Mouse (Mus musculus) mouse embryonic stem cell (cell line): ENCODE results near the gene Aip.

Experiments used
- in situ Hi-C, 2 experiments: fragments of 300-500 bp; cut with MboI; formaldehyde crosslinking; loops; 1 replicate in 1 of 2; 3 replicates in 1 of 2; pipeline ENCODE4 v1.14.3; 2019 to 2020; ENCODE audit warnings: low sequenced_read_pairs in 2 of 2, low pct_unique_long_range_greater_than_20kb in 1 of 2, mixed read lengths in 1 of 2; ENCODE audit not compliant: unreplicated experiment in 1 of 2

The Aip gene

DNA sequence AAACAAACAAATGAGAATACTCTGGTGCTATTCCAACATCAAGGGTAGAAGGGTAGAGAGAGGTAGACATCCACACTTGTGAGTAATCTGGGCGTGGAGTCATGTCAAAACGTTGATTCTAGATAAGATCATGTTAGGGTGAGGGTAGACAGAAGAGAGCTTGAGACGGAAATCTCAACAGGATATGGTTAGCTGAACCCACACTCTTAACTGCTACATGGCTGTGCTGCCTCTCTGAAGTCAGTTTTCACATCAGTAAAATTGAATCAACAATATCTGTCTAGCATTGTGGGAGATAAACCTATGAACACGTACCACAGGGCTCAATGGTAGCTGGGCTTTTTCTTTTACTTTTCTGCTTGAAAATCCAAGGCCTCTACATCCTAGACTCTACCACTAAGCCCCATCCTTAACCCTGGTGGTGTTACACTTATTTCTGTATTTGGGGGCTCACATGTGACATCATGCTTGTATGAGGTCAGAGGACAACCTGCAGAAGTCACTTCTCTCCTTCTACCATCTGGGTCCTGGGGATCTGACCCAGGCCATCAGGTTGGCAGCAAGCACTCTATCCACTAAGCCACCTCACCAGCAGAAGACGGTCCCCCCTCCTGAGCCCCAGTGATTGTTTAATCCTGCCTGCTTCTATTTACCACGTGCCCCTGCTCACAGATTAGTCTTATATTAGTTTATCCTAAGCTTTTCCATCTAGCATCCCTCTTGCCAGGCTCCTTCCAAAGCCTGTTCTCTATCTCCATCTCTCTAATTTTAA is 5.8 kb downstream of the Aip start:
- in situ Hi-C loops = no loop called here

DNA sequence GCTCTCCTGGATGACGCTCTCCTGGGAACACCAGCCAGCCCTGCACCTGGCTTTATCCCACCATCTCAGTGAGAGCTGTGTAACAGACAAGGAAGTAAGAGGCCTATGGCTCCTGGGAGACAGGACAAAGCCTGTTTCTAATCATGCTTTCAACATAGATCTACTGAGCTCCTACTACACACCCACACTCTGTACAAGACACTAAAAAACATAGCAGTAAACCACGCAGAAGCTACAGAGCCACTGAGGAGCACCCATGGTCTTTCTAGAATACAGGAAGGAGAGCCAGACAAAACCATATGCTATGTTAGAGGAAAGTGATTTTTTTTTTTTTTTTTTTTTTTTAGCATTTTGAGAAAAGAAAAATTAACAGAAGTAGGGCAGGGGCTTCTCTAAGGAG is 7.3 kb downstream of the Aip start:
- in situ Hi-C loops = no loop called here

DNA sequence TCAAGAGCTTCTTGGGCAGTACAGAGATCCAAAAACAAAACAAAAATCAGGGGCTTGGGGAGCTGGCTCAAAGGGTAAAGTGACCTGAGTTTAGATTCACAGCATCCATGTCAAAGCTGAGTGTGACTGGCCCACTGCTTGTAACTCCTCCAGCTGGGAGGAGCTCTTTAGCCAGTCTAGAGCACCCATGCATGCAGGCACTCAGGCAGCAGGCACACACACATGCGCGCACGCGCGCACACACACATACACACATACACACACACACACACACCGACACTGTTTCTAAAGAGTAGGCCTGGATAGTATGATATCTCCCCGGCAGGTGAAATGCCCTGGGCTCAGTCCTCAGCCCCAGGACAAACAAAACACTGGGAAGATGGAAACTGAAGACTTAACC is 8.7 kb downstream of the Aip start:
- in situ Hi-C loops = no loop called here

DNA sequence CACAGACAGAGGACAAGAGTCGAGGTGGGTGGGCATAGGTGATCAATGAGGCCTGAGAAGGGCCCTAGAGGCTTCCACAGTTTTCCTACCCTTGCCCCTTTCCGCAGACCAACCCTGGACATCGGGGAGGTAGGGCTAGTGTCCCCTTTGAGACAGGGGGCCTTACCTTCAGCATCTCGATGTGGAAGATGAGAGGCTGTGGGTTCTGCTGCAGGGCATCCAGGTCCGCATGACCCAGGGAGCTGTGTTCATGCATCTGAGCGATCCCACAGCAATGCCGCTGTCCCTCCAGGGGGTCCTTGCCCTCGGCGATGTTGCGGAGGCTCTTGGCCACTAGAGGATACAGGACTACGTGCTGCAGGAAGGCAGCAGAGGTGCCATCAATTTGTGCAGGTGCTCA is 9.8 kb downstream of the Aip start:
- in situ Hi-C loops = no loop called here

DNA sequence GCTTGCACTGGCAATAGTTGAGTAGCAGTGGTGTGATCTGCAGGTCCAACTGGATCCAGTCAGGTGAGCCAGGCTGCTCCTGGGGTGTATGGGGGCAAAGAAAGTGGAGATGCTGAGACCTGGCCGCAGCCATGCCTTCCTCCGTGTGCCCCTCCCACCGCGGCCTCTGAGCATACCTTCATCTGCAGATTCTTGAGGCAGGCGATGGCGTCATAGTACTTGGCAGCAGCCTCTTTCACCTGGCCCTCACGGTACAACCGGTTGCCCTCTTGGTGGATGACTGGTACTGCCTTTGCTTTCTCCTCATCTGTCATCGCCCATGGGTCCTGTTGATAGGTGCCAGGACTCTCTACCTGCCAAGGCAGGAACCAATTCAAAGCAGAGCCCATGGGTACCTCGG is 10.5 kb downstream of the Aip start:
- in situ Hi-C loops = no loop called here

DNA sequence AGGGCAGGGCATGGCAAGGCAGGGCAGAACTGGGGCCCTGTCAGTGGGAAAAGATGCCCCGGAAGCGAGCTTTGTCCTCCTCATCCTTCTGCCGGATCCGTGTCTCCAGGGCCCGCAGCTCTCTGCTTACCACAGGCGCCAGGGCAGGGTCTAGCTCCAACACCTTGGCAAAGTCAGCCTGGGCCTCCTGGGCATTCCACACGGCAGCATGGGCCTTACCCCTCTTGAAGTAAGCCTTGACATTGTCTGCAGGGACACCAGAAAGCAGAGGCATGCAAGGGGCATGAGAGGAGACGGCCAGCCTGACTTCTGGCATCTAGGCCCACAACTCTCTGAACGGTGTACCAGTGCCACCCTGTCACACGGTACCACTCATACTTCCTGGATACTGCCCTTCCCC is 11.1 kb downstream of the Aip start:
- in situ Hi-C loops = no loop called here

DNA sequence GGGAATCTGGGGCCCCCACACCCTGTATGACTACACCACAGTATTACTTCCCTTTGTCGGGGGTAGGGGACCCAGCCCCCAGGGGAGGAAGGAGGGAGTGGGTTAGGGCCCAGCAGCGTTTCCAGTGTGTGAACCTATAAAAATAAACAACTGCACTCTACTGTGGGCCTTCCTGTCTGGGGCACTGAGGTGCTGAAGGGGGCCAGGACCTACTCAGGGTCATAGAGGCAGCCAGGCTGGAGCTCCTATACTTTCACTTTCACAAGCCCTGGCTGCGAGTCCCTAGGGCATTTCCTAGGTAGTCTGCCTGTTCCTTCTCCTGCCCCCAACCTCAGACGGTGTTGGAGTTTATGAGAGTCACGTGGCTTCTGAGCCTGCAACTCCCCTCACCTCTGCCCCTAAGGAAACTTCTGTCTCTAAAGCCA is 11.8 kb downstream of the Aip start:
- in situ Hi-C loops = no loop called here

DNA sequence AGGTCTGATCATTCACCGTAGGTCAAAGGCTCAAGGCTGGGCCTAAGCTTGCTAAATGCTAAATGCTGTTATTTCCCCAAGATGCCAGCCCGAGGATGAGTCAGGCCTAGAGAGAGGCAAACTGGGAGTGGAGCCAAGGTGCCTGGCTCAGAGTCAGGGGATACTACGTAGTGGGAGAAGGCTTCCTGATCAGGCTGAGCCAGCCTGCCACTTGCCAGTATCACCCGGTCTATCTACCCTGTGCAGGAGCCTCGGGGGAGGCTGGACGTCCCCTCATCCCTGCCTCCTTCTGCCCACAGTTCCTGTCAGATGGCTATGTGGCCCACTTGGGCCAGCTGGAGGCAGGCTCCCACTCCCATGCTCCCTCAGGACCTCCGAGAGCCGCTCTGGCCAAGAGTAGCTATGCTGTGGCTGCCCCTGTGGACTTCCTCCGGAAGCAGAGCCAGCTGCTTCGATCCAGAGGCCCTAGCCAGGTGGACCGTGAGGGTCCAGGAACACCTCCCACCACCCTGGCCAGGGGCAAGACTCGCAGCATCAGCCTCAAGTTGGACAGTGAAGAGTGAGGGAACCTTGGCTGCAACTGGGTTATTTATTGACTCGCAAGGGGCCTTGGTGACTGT is 12.4 kb downstream of the Aip start:
- in situ Hi-C loops = no loop called here

DNA sequence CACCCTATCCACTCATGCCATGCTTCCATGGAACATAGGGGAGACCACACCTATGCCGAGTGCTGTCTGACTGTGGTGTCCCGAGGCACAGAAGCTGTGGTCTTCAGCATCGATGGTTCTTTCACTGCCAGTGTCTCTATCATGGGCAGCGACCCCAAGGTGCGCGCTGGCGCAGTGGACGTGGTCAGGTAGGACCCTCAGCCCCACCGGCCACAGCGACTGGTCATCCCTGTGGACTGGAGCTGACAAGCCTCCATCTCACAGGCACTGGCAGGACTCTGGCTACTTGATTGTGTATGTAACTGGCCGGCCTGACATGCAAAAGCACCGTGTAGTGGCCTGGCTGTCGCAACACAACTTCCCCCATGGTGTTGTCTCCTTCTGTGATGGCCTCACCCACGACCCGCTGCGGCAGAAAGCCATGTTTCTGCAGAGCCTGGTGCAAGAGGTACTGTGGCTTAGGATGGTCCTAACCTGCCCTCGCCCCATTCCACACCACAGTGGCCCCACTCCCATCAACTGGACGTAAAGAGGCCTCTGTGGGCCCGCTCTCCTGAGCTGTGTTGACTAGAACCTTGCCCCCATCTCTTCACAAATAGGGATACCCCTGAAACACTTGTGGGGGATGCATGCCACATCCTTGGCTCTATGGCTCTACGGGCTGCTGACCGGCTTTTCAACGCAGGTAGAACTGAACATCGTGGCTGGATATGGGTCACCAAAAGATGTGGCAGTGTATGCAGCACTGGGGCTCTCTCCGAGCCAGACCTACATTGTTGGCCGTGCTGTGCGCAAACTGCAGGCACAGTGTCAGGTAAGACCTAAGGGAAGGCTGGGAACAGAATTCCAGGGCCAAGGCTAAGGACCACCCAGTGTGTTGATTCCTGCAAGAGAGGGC is 13.3 kb downstream of the Aip start:
- in situ Hi-C loops = no loop called here

DNA sequence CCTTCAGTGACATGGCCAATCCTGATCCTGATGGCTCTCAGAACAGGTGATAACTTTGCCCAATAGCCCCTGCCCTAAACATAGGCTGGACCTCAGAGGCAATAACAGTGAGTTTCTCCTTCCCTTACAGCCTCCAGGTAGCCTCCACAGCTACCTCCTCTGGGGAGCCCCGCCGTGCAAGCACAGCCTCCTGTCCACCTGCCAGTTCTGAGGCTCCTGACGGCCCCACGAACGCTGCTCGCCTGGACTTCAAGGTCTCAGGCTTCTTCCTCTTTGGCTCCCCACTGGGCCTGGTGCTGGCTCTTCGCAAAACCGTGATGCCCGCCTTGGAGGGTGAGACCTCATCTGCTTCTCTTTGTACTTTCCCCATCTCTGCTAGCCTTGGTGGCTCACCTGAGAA is 17.1 kb downstream of the Aip start:
- in situ Hi-C loops = no loop called here

DNA sequence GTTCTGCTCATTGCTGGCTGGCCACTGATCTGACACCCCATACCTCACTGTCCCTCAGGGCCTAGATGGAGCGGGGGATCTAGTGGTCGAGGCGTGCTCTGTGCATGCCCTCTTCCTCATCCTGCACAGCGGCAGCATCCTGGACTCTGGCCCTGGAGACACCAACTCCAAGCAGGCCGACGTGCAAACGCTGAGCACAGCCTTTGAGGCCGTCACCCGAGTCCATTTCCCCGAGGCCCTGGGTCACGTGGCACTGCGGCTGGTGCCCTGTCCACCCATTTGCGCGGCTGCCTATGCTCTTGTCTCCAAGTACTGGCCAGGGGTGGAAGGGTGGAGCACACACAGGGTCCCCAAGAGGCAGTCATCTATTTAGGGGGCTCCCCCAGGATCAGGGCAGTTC is 19.0 kb downstream of the Aip start:
- in situ Hi-C loops = no loop called here

DNA sequence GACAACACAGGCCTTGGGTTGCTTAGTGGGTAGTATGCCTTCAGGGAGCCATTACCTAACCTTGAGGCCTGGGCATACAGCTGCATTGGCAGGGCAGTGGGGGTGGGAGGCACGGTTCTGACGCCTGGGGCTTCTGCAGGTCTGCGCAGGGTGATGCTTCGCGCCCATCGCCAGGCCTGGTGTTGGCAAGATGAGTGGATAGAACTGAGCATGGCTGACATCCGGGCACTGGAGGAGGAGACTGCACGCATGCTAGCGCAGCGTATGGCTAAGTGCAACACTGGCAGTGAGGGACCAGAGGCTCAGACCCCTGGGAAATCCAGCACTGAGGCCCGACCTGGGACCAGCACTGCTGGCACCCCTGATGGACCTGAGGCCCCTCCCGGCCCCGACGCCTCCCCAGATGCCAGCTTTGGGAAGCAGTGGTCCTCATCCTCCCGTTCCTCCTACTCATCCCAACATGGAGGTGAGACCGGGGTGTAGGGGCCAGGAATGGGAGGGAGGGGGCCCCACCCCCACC is 20.9 kb downstream of the Aip start:
- in situ Hi-C loops = no loop called here

DNA sequence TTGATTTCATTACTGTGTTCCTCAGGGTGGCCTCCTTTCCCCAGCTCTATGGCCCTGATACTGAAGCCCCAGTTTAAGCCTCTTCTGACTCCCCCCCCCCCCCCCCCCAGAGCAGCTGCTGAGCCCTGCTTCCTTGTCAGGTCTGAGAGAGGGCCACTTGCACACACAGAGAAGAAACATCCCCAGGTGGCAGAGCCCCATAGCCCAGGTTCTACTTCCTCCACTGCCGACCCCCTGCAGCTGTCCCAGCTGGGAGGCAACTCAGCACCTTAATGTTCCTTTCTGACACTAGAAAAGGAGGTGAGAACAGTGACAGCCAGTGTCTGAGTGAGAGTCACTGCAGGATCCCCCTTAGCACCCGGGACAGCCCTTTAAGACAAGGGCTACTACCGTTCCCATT is 21.9 kb downstream of the Aip start:
- in situ Hi-C loops = no loop called here

DNA sequence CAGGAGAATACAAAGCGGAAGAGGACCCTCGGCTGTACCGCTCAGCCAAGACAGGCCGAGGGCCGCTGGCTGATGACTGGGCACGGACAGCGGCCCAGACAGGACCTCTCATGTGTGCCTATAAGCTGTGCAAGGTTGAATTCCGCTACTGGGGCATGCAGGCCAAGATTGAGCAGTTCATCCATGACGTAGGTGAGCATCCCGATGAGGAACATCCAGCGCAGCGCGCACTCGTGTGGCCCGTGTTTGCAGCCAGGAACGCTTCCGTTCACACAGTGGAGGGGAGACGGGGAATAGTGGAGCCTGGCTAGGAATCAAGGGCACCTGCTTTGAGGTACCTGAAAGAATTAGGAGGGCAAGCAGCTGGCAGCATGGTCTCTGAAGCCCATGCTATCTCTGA is 22.4 kb downstream of the Aip start:
- in situ Hi-C loops = no loop called here

DNA sequence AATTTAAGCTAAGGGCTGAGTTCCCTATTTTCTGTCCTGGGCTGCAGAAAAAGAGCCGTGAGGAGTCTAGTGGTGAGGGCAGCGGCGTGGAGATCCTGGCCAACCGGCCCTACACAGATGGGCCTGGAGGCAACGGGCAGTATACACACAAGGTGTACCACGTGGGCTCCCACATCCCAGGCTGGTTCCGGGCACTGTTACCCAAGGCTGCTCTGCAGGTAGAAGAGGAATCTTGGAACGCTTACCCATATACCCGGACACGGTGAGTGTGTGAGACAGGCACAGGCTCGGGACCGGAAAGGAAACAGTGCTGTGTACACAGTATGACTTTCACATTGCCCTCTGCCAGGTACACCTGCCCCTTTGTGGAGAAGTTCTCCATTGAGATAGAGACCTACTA is 23.0 kb downstream of the Aip start:
- in situ Hi-C loops = no loop called here

DNA sequence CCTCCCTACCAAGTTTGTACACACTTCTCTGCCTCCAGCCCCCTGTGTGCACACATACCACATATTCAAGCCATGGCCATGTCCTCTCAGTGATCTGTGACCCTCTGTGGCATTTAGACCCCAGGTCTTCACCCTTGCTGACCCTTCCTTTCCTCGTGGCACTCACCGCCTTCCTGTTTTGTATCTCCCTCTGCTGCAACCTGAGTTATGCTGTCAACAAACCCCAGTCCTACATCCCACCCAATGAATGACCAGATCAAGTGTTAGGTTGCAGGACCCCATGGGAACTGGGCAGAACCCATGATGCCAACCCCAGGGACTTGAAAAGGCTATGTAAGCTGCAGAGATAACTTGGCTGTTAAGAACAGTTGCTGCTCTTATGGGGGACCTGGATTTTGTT is 23.6 kb downstream of the Aip start:
- in situ Hi-C loops = no loop called here

DNA sequence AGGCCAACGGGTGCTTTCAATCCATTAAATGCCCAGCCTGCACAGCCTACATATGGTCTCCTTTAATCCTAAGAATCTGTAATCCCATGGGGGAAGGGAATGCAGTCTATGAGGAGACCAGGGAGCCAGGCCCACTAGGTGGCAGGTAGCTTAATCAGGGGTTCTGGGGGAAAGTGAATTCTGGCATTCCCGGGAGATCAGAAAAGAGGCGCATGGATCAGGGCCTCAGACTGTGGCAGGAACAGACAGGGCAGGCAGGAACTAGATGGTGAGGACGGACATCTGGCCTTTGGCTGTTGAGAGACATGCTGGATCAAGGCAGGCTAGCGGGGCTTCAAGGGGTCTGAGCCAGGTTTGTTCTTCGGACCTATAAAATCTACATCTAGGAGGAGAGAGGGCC is 24.2 kb downstream of the Aip start:
- in situ Hi-C loops = no loop called here

DNA sequence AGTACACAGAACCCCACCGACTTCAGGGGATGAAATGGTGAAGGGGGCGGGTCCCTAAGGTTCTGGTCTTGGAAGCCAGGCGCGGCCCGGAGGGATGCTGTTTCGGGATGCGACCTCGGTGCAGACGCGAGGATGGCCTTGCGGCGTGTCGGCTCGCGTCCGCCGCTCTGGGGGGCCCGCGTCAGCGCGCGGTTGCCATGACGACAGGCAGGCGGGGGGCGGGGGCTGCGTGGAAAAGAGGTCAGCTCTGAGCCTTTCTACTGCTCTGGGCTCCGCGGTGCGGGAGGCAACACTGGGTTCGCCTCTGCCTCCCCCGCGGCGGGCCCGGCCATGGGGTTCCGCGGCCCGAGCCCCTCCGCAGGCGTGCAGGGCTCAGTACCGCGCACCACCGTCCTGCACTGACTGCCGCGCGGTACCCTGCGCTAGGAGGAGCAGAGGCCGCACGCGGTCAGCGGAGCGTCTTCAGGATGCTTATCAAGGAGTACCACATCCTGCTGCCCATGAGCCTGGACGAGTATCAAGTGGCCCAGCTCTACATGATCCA is 24.9 kb downstream of the Aip start:
- in situ Hi-C loops = no loop called here
